Mouse (Mus musculus): ENCODE measurements at regions not wholly inside any gene's neighbourhood (a gene's known extent, or its start where the extent isn't known, plus 50 kb on each side); places are given as distances from the start of the nearest gene placed in this dataset.

- 81% methylated on average over 7 of the region's 7 CpGs for WGBS
- no peak for DNase-seq (ENCODE audit: low read depth in 1 of 2, low spot score in 2 of 2)
- H3K27me3 ChIP-seq (ENCODE audit: control insufficient read depth, insufficient read depth, low read length) = no peaks in the 10 kb centered on the region
- no peak for TF ChIP-seq POLR2A (IDR thresholded peaks at IDR 0.05; ENCODE audit: low read depth, low read length)
- no peak for TF ChIP-seq CTCF (IDR thresholded peaks at IDR 0.05; ENCODE audit: extremely low read depth, insufficient read depth, insufficient read length, insufficient replicate concordance)
- peaks cover 4% of the 10 kb centered on the region; the same call in 1 of the 2 replicates for H3K4me1 ChIP-seq (ENCODE audit: control insufficient read depth, insufficient read depth, insufficient read length)
- no peak overlapping the region for H3K27ac ChIP-seq (ENCODE audit: insufficient read depth, low read length)
- no peaks in the 10 kb centered on the region for H3K36me3 ChIP-seq (ENCODE audit: control insufficient read depth, insufficient read depth, low read length)
- no peak overlapping the region for H3K4me3 ChIP-seq (ENCODE audit: extremely low read depth, insufficient read depth, insufficient read length)
Measured at GRCm38 (mm10) chr13:112114741-112115201, 173.5 kb upstream of the Ankrd55 start.

GRCm38 (mm10) chr13:112116101-112116726, 172.0 kb upstream of the Ankrd55 start:
- no peak overlapping the region for H3K4me3 ChIP-seq (ENCODE audit: extremely low read depth, insufficient read depth, insufficient read length)
- WGBS = 28% methylated on average over 9 of the region's 9 CpGs
- H3K27ac ChIP-seq (ENCODE audit: insufficient read depth, low read length) = no peak overlapping the region
- TF ChIP-seq POLR2A (IDR thresholded peaks at IDR 0.05; ENCODE audit: low read depth, low read length) = no peak
- TF ChIP-seq CTCF (IDR thresholded peaks at IDR 0.05; ENCODE audit: extremely low read depth, insufficient read depth, insufficient read length, insufficient replicate concordance) = no peak
- no peaks in the 10 kb centered on the region for H3K27me3 ChIP-seq (ENCODE audit: control insufficient read depth, insufficient read depth, low read length)
- no peak for DNase-seq (ENCODE audit: low read depth in 1 of 2, low spot score in 2 of 2)
- H3K4me1 ChIP-seq (ENCODE audit: control insufficient read depth, insufficient read depth, insufficient read length) = peaks cover 4% of the 10 kb centered on the region; the same call in 1 of the 2 replicates
- no peaks in the 10 kb centered on the region for H3K36me3 ChIP-seq (ENCODE audit: control insufficient read depth, insufficient read depth, low read length)

GRCm38 (mm10) chr13:112118564-112118963, 169.7 kb upstream of the Ankrd55 start:
- Histone ChIP-seq H3K4me1 (ENCODE audit: control insufficient read depth, insufficient read depth, insufficient read length) (peaks cover 4% of the 10 kb centered on the region; the same call in 1 of the 2 replicates), H3K36me3 (ENCODE audit: control insufficient read depth, insufficient read depth, low read length) (no peaks in the 10 kb centered on the region), H3K4me3 (ENCODE audit: extremely low read depth, insufficient read depth, insufficient read length) (no peak overlapping the region), H3K27ac (ENCODE audit: insufficient read depth, low read length) (no peak overlapping the region), H3K27me3 (ENCODE audit: control insufficient read depth, insufficient read depth, low read length) (no peaks in the 10 kb centered on the region)
- 89% methylated on average over 3 of the region's 3 CpGs for WGBS
- no peak for DNase-seq (ENCODE audit: low read depth in 1 of 2, low spot score in 2 of 2)
- TF ChIP-seq POLR2A (IDR thresholded peaks at IDR 0.05; ENCODE audit: low read depth, low read length) = no peak
- TF ChIP-seq CTCF (IDR thresholded peaks at IDR 0.05; ENCODE audit: extremely low read depth, insufficient read depth, insufficient read length, insufficient replicate concordance) = no peak

GRCm38 (mm10) chr13:112119611-112120041, 168.6 kb upstream of the Ankrd55 start:
- Histone ChIP-seq H3K36me3 (ENCODE audit: control insufficient read depth, insufficient read depth, low read length) (no peaks in the 10 kb centered on the region), H3K27me3 (ENCODE audit: control insufficient read depth, insufficient read depth, low read length) (no peaks in the 10 kb centered on the region), H3K4me1 (ENCODE audit: control insufficient read depth, insufficient read depth, insufficient read length) (peaks cover 4% of the 10 kb centered on the region; the same call in 1 of the 2 replicates), H3K27ac (ENCODE audit: insufficient read depth, low read length) (no peak overlapping the region), H3K4me3 (ENCODE audit: extremely low read depth, insufficient read depth, insufficient read length) (no peak overlapping the region)
- no peak for DNase-seq (ENCODE audit: low read depth in 1 of 2, low spot score in 2 of 2)
- WGBS = 76% methylated on average over 11 of the region's 11 CpGs
- TF ChIP-seq POLR2A (IDR thresholded peaks at IDR 0.05; ENCODE audit: low read depth, low read length) = no peak
- no peak for TF ChIP-seq CTCF (IDR thresholded peaks at IDR 0.05; ENCODE audit: extremely low read depth, insufficient read depth, insufficient read length, insufficient replicate concordance)

- WGBS = 85% methylated on average over 4 of the region's 4 CpGs
- no peaks in the 10 kb centered on the region for H3K27me3 ChIP-seq (ENCODE audit: control insufficient read depth, insufficient read depth, low read length)
Measured at GRCm38 (mm10) chr13:112120346-112120745, 167.9 kb upstream of the Ankrd55 start.

GRCm38 (mm10) chr13:112121110-112121509, 167.1 kb upstream of the Ankrd55 start:
- Histone ChIP-seq H3K36me3 (ENCODE audit: control insufficient read depth, insufficient read depth, low read length) (no peaks in the 10 kb centered on the region), H3K27ac (ENCODE audit: insufficient read depth, low read length) (no peak overlapping the region), H3K4me1 (ENCODE audit: control insufficient read depth, insufficient read depth, insufficient read length) (peaks cover 4% of the 10 kb centered on the region; the same call in 1 of the 2 replicates), H3K4me3 (ENCODE audit: extremely low read depth, insufficient read depth, insufficient read length) (no peak overlapping the region), H3K27me3 (ENCODE audit: control insufficient read depth, insufficient read depth, low read length) (no peaks in the 10 kb centered on the region)
- WGBS = 91% methylated on average over 9 of the region's 9 CpGs
- no peak for DNase-seq (ENCODE audit: low read depth in 1 of 2, low spot score in 2 of 2)
- TF ChIP-seq CTCF (IDR thresholded peaks at IDR 0.05; ENCODE audit: extremely low read depth, insufficient read depth, insufficient read length, insufficient replicate concordance) (no peak), POLR2A (IDR thresholded peaks at IDR 0.05; ENCODE audit: low read depth, low read length) (no peak)

More at GRCm38 (mm10) chr13:112120346-112120745, 167.9 kb upstream of the Ankrd55 start:
- no peak for TF ChIP-seq CTCF (IDR thresholded peaks at IDR 0.05; ENCODE audit: extremely low read depth, insufficient read depth, insufficient read length, insufficient replicate concordance)
- H3K4me1 ChIP-seq (ENCODE audit: control insufficient read depth, insufficient read depth, insufficient read length) = peaks cover 4% of the 10 kb centered on the region; the same call in 1 of the 2 replicates
- H3K4me3 ChIP-seq (ENCODE audit: extremely low read depth, insufficient read depth, insufficient read length) = no peak overlapping the region
- DNase-seq (ENCODE audit: low read depth in 1 of 2, low spot score in 2 of 2) = no peak
- H3K27ac ChIP-seq (ENCODE audit: insufficient read depth, low read length) = no peak overlapping the region
- H3K36me3 ChIP-seq (ENCODE audit: control insufficient read depth, insufficient read depth, low read length) = no peaks in the 10 kb centered on the region

GRCm38 (mm10) chr13:112122842-112123373, 165.3 kb upstream of the Ankrd55 start:
- Histone ChIP-seq H3K27ac (ENCODE audit: insufficient read depth, low read length) (no peak overlapping the region), H3K36me3 (ENCODE audit: control insufficient read depth, insufficient read depth, low read length) (no peaks in the 10 kb centered on the region), H3K4me3 (ENCODE audit: extremely low read depth, insufficient read depth, insufficient read length) (no peak overlapping the region), H3K4me1 (ENCODE audit: control insufficient read depth, insufficient read depth, insufficient read length) (no peaks in the 10 kb centered on the region), H3K27me3 (ENCODE audit: control insufficient read depth, insufficient read depth, low read length) (no peaks in the 10 kb centered on the region)
- TF ChIP-seq POLR2A (IDR thresholded peaks at IDR 0.05; ENCODE audit: low read depth, low read length) = no peak
- TF ChIP-seq CTCF (IDR thresholded peaks at IDR 0.05; ENCODE audit: extremely low read depth, insufficient read depth, insufficient read length, insufficient replicate concordance) = no peak
- no peak for DNase-seq (ENCODE audit: low read depth in 1 of 2, low spot score in 2 of 2)
- WGBS = 92% methylated on average over 9 of the region's 9 CpGs

All from spleen, adult 2 months (tissue).